Mouse (Mus musculus) liver, embryonic 14.5 days (tissue): ENCODE data around the gene Hip1. TPM values are rescaled to one million over a fixed set of nuclear protein-coding genes. Genes with fewer than 3 reads are reported as not detected.

Source experiments
- ATAC-seq: fragments of 200-750 bp; cut with Nextera tagmentation; 2 replicates; pipeline ENCODE4 v1.8.0; 2017; ENCODE audit warnings: moderate number of reproducible peaks, mild to moderate bottlenecking, moderate library complexity; ENCODE audit not compliant: insufficient read depth
- DNase-seq, 3 experiments: peaks; one replicate each; pipeline ENCODE4 v3.0.0-alpha.2; 2012 to 2013; ENCODE audit warnings: low read depth in 3 of 3, low spot score in 3 of 3
- H3K27ac ChIP-seq: fragments of 300-500 bp; sonication (generic); 2 replicates; pipeline ENCODE4 v1.5.1; 2014; ENCODE audit warnings: moderate library complexity, mild to moderate bottlenecking, control low read depth, inconsistent platforms
- H3K27me3 ChIP-seq: fragments of 300-500 bp; sonication (generic); 2 replicates; pipeline ENCODE4 v1.6.1; 2014; ENCODE audit warnings: mild to moderate bottlenecking, low read length, moderate library complexity; ENCODE audit not compliant: control insufficient read depth, insufficient read depth
- H3K36me3 ChIP-seq: fragments of 300-500 bp; sonication (generic); replicated peaks from 2 replicates; pipeline ENCODE4 v1.6.1; 2014; ENCODE audit warnings: low read depth; ENCODE audit not compliant: control insufficient read depth, insufficient read depth
- H3K4me1 ChIP-seq, 2 experiments: fragments of 200-500 bp in 1 of 2; fragments of 300-500 bp in 1 of 2; sonication (generic) in 1 of 2; replicated peaks; 2 replicates each; pipeline ENCODE4 v1.6.1; 2012 to 2014; ENCODE audit warnings: antibody characterized with exemption in 1 of 2, inconsistent platforms in 1 of 2, low read length in 1 of 2; ENCODE audit not compliant: control insufficient read depth in 2 of 2, insufficient read depth in 2 of 2
- H3K4me2 ChIP-seq: fragments of 300-500 bp; sonication (generic); 2 replicates; pipeline ENCODE4 v1.6.1; 2014; ENCODE audit warnings: low read depth, mild to moderate bottlenecking, control low read depth, moderate library complexity
- H3K4me3 ChIP-seq, 2 experiments: fragments of 200-500 bp in 1 of 2; fragments of 300-500 bp in 1 of 2; sonication (generic) in 1 of 2; 2 replicates each; pipeline ENCODE4 v1.5.1; 2012 to 2014; ENCODE audit warnings: low read depth in 2 of 2, low read length in 2 of 2, mild to moderate bottlenecking in 2 of 2, control low read depth in 1 of 2, inconsistent platforms in 1 of 2, moderate library complexity in 1 of 2; ENCODE audit not compliant: insufficient read depth in 1 of 2
- H3K9ac ChIP-seq: fragments of 300-500 bp; sonication (generic); replicated peaks from 2 replicates; pipeline ENCODE4 v1.6.1; 2014; ENCODE audit warnings: mild to moderate bottlenecking, control low read depth, moderate library complexity
- H3K9me3 ChIP-seq: fragments of 300-500 bp; sonication (generic); 2 replicates; pipeline ENCODE4 v1.6.1; 2016; ENCODE audit warnings: low read length, mixed read lengths; ENCODE audit not compliant: control insufficient read depth
- CTCF ChIP-seq: IDR thresholded peaks from 2 replicates; pipeline ENCODE4 v1.5.1; 2016; ENCODE audit warnings: antibody characterized with exemption, low read depth, control low read depth
- EP300 ChIP-seq: IDR thresholded peaks from 2 replicates; pipeline ENCODE4 v1.6.1; 2016; ENCODE audit warnings: antibody characterized with exemption, low read depth
- WGBS: fragments of 180-500 bp; shearing (Covaris S2); extraction: QIAGEN DNeasy Blood & Tissue Kit; methylation state at CpG from one replicate; pipeline ENCODE4 v1.1.7; 2014; ENCODE audit not compliant: insufficient replicate concordance; 5-methylcytosine and 5-hydroxymethylcytosine counted together
- polyA plus RNA-seq, 2 experiments: library from polyadenylated mRNA; depleted of rRNA in 1 of 2; stranded (reverse) in 1 of 2; unstranded in 1 of 2; fragments of >200 nt; fragmentation: Nextera tagmentation in 1 of 2; extraction: Ambion mirVana in 1 of 2; gene quantifications; 2 replicates each; pipeline versions ENCODE4 v1.2.1 to v1.2.3; 2012 to 2014

The Hip1 gene
- polyA plus RNA-seq, 2 experiments: 2.2 to 2.8 TPM

DNA sequence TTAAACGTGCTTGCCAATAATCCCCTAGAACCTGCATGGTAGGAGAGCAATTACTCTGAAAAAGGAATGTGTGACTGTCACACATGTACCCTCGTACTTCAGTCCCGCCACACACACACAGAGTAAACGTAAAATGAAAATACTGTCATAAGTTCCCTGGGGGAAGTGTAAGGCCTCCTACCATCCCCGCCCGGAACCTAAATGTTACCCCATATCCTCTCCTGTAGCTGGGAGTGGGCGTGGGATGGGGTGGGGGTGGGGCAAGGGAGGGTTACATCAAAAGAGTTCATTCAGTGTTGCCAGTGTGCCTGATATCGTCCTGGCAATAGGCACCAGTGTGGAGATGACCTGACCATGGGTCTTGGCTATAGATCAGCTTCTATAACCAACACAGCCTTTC, 81.5 kb downstream of the Hip1 start:
- no peak for TF ChIP-seq EP300
- TF ChIP-seq CTCF: no peak
- H3K4me1 ChIP-seq: peaks cover 0 to 1% of the 10 kb centered on the region in 2 experiments; a peak in 1 of 4 replicates
- no peak overlapping the region for H3K9ac ChIP-seq
- no peaks in the 10 kb centered on the region for H3K9me3 ChIP-seq
- 54% methylated on average over 8 of the region's 8 CpGs for WGBS
- ATAC-seq (no peak), DNase-seq (no peak)
- H3K4me3 ChIP-seq: no peak overlapping the region
- no peaks in the 10 kb centered on the region for H3K27me3 ChIP-seq
- no peaks in the 10 kb centered on the region for H3K36me3 ChIP-seq
- H3K27ac ChIP-seq: no peak overlapping the region
- H3K4me2 ChIP-seq: no peak overlapping the region

- H3K4me1 ChIP-seq: 0 out of 4 replicates have a peak, but pooled peaks cover 0 to 1% of the 10 kb centered on the region in 2 experiments
- no peaks in the 10 kb centered on the region for H3K27me3 ChIP-seq
- no peak for TF ChIP-seq EP300
- H3K4me3 ChIP-seq: no peak overlapping the region
- no peak for ATAC-seq
- no peak overlapping the region for H3K27ac ChIP-seq
- DNase-seq: no peak
- no peak overlapping the region for H3K9ac ChIP-seq
- 55% methylated on average over 4 of the region's 4 CpGs for WGBS
- H3K9me3 ChIP-seq: no peaks in the 10 kb centered on the region
- no peaks in the 10 kb centered on the region for H3K36me3 ChIP-seq
- no peak overlapping the region for H3K4me2 ChIP-seq
These were observed 84.1 kb downstream of the Hip1 start for GRCm38 (mm10) chr5:135460833-135461173.

GRCm38 (mm10) chr5:135460152-135460832, 84.6 kb downstream of the Hip1 start:
- H3K4me3 ChIP-seq: no peak overlapping the region
- no peaks in the 10 kb centered on the region for H3K9me3 ChIP-seq
- no peak for DNase-seq
- peak; percentile 21; the same call in 1 of the 2 replicates for ATAC-seq
- H3K9ac ChIP-seq: no peak overlapping the region
- H3K4me2 ChIP-seq: no peak overlapping the region
- no peak overlapping the region for H3K27ac ChIP-seq
- 0 out of 4 replicates have a peak, but pooled peaks cover 0 to 1% of the 10 kb centered on the region in 2 experiments for H3K4me1 ChIP-seq
- 57% methylated on average over 12 of the region's 12 CpGs for WGBS
- H3K27me3 ChIP-seq: no peaks in the 10 kb centered on the region
- no peak for TF ChIP-seq EP300
- TF ChIP-seq CTCF: no peak
- no peaks in the 10 kb centered on the region for H3K36me3 ChIP-seq

GRCm38 (mm10) chr5:135459486-135459885, 85.4 kb downstream of the Hip1 start:
- H3K9ac ChIP-seq: no peak overlapping the region
- TF ChIP-seq EP300 (no peak), CTCF (peak; percentile 68)
- no peak overlapping the region for H3K4me2 ChIP-seq
- no peaks in the 10 kb centered on the region for H3K9me3 ChIP-seq
- H3K4me3 ChIP-seq: no peak overlapping the region
- DNase-seq (no peak), ATAC-seq (no peak)
- H3K27ac ChIP-seq: no peak overlapping the region
- no peaks in the 10 kb centered on the region for H3K36me3 ChIP-seq
- WGBS: 41% methylated on average over 3 of the region's 3 CpGs
- H3K4me1 ChIP-seq: 0 out of 4 replicates have a peak, but pooled peaks cover 0 to 1% of the 10 kb centered on the region in 2 experiments
- no peaks in the 10 kb centered on the region for H3K27me3 ChIP-seq

DNA sequence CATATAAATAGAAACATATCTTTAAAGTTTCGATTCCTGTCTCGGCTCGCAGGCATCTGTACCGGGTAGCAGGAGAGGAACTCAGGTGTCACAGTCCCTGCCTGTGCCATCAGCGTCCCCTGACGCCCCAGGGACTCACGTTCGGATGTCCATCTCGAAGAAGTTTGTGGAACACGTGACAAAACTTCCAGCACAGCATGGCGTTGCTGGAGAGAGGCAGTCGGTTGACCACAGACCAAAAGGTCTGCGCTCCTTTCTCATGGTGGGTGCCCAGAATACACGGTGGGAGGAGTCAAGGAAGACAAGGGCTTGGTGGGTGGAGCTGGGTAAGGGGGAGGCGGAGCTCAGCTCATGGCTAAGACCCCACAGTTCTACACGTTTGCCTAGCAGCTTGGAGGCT, 87.0 kb downstream of the Hip1 start:
- no peak for ATAC-seq

More for the DNA sequence above, 87.0 kb downstream of the Hip1 start:
- Histone ChIP-seq H3K9ac (no peak overlapping the region), H3K36me3 (no peaks in the 10 kb centered on the region), H3K4me2 (no peak overlapping the region), H3K4me1 (no peaks in the 10 kb centered on the region), H3K27me3 (no peaks in the 10 kb centered on the region), H3K9me3 (no peaks in the 10 kb centered on the region), H3K27ac (no peak overlapping the region), H3K4me3 (no peak overlapping the region)
- no peak for TF ChIP-seq CTCF
- TF ChIP-seq EP300: no peak
- no peak for DNase-seq
- 74% methylated on average over 16 of the region's 16 CpGs for WGBS
